Comparison of ENCODE assay signal across 14 mouse cellular contexts in genomic region chr2:115339034-115339433, GRCm38 (mm10).
"Had no signal": no experiment of that assay in that cellular context is flagged by ENCODE, and none has a peak within 500 bp of the region (broad histone marks: within the 10 kb centered on the region; RNA-seq: fewer than 3 reads in every experiment).

No protein-coding gene starts in this region.

- H3K9me3 ChIP-seq: neural tube, embryonic 15.5 days; stomach, embryonic 15.5 days had no signal

- H3K9ac ChIP-seq: neural tube, embryonic 15.5 days; stomach, embryonic 15.5 days had no signal

- H3K27me3 ChIP-seq: neural tube, embryonic 15.5 days; stomach, embryonic 15.5 days had no signal

- H3K4me2 ChIP-seq: neural tube, embryonic 15.5 days; stomach, embryonic 15.5 days had no signal

- H3K4me1 ChIP-seq: neural tube, embryonic 15.5 days; stomach, embryonic 15.5 days had no signal

- H3K4me3 ChIP-seq: neural tube, embryonic 15.5 days; stomach, embryonic 15.5 days had no signal

- H3K27ac ChIP-seq: neural tube, embryonic 15.5 days; stomach, embryonic 15.5 days; stomach, postnatal 0 days had no signal

- DNase-seq: right cerebral cortex, adult 18-20 months; right cerebral cortex, postnatal 14 days; right cerebral cortex, postnatal 25 days; right cerebral cortex, postnatal 4 days; spleen, adult 18-20 months; thymus, adult 18-20 months; thymus, adult 2 months; thymus, postnatal 14 days; thymus, postnatal 25 days; thymus, postnatal 36 days; thymus, postnatal 4 days had no signal

- H3K36me3 ChIP-seq: neural tube, embryonic 15.5 days; stomach, embryonic 15.5 days had no signal
